Mouse (Mus musculus): ENCODE results near the gene Lemd1. TPM values are rescaled to one million over a fixed set of nuclear protein-coding genes. Genes with fewer than 3 reads are reported as not detected.

The Lemd1 gene
- total RNA-seq, 2 experiments from 2014 or later = 8.8 to 10.1 TPM

DNA sequence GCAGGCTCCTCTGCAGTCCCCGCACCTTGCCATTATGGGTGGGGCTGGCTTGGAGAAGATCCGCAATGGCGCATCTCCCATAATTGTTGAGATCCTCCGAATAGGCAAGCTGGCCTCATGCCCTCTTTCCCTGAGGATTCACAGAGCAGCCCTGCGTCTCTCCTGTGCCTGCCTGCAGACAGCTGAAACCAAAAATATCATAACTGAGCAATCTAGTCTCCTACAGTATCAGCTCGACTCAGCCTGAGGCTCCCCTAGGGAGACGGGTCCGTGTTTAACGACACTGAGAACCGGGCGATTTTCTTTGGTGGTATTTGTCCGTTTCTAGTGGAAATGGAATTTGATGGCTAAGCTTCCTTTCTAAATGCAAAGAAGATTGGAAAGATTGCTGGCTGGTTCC, 8.7 kb downstream of the Lemd1 start:
- no peak for DNase-seq

DNA sequence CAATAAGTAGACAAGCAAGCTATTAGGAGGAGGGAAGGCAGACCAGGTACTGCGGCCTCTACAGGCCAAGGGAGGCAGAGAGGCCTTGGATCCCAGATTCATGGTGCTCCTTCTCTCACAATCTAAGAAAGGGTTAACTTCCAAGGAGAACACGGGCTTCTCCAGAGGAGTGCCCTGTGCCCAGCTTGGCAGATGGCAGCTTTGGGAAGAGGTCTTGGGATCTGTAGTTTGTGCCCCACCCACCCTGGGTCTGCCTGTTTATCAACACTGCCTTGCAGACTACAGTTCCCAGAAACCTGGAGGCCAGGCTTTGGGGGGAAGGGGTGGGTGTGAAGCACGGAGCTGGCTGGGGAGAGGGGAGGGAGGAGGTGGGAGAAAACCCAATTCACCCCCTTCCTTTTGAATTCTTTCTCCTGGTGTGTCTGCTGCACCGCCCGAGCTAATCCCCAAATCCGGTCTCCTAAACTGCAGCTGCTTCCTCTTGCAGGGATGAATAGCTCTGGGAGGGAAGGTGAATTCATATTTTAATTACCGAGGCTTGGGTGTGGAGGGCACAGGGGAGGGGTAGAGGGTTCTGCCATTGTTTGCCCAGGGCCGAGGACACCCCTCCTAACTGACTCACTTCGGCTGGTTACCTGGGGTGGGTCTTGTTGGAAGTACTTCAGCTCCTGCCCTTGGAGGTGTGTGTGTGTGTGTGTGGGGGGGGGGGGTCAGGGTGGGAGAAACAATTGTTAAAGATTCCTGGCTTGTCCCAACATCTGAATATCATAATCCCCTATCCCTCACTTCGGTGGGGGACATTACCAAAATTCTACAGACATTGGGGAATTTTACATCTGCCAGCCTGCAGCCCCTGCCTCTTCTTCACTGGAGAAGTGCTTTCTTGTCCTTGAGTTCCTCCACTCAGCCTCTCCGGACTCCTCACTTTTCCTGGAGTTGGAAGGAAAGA, 9.6 kb downstream of the Lemd1 start:
- intact Hi-C loops (cut with DNase I) = no loop called here
- peak; percentile 96 for DNase-seq

More for the DNA sequence above, 8.7 kb downstream of the Lemd1 start:
- intact Hi-C loops (cut with DNase I) = no loop called here

DNA sequence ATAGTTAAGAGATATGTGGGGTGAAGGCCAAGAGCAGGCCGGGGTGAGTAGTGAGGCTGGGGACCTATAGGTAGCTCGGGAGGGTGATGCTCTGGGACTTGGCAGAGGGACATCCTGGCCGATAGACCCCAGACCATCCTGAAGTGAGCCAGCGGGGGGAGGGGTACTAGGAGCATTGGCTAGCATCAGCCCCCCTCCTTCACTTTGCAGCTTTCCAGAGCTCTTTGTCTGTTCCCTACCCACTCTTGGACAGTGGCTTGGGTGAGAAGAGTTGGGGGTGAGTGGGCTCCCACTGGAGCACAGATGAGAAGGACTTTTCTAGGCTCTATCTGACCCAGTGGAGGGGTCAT, 10.3 kb downstream of the Lemd1 start:
- DNase-seq = peak; percentile 47
- intact Hi-C loops (cut with DNase I) = no loop called here

DNA sequence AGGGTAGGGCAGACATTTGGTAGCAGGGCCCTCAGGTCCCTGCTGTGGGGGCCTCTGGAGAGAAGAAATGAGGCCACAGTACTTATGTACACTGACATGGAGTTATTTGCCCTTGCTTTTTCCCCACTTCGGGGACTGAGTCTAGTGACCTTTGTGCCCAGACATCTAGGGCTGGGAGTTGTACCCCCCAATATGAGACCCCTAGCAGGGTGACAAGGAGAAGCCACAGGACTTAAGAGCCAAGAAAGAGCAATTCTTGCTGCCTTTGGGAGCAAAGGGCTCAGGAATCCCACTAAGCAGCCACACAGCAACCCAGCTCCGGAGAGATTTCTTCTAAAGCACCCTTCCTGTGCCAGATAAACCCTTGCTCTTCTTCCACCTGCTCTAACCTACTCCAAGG, 10.7 kb downstream of the Lemd1 start:
- DNase-seq = no peak
- intact Hi-C loops (cut with DNase I) = no loop called here

GRCm38 (mm10) chr1:132202771-132203170, 11.5 kb downstream of the Lemd1 start:
- intact Hi-C loops (cut with DNase I) = no loop called here
- DNase-seq = no peak

DNA sequence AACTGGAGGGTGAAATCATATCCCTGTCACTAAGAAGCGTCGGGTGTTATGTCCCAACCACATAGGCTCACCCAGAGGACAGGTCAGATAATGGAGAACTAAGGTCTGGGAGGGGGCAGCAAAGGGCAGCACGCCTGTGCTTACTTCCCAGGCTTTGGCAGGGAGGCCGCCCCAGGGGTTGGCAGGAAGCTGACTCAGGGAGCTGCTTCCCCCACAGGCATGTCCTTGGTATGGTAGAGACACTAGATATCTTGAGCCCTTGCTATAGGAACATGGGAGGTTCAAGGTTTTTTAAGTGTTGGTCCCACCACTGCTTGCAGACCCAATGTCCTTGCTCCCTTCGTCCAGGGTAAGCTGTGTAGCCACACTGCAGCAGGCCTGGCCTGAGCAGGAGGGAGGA, 14.7 kb downstream of the Lemd1 start:
- DNase-seq = no peak

GRCm38 (mm10) chr1:132206828-132207227, 15.6 kb downstream of the Lemd1 start:
- intact Hi-C loops (cut with DNase I) = no loop called here
- no peak for DNase-seq

More for the DNA sequence above, 14.7 kb downstream of the Lemd1 start:
- intact Hi-C loops (cut with DNase I) = no loop called here

DNA sequence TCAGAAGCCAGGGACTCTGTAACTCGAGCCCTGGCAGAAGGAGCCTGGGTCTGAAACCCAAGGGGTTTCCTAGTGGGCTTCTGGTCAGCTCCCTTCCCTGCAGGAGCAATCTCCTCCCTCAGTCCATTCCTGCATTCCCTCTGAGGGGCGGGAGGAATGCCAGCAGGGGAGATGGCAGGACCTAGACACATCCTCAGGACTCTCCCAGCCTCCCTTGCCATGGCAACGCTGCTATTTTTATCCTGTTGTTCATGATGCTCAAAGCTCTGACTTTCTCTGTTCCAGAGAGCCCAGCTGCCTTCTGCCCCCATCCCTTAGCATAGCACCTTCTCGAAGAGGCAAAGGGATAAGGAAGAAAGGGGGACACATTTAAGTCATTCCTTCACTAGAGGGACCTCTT, 16.9 kb downstream of the Lemd1 start:
- DNase-seq = peak; percentile 57
- intact Hi-C loops (cut with DNase I) = no loop called here

DNA sequence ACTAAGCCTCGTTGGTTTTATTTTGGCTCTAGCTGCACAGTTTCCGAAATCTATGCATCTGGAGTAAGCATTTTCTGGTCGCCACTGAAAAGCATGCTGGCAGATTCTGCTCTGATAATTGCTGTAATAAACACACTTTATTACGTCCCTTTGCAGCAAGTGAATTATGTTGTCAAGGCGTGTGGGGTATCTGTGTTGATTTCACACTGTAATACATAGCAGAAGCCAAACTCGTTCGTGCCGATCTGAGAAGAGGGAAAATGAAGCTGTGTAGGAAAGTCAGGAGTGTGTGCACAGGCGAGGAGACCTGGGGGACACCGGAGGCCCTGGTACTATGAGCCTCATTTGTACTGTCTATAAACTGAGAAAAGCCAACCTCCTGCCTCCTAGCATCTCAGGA, 18.2 kb downstream of the Lemd1 start:
- no peak for DNase-seq
- intact Hi-C loops (cut with DNase I) = no loop called here

DNA sequence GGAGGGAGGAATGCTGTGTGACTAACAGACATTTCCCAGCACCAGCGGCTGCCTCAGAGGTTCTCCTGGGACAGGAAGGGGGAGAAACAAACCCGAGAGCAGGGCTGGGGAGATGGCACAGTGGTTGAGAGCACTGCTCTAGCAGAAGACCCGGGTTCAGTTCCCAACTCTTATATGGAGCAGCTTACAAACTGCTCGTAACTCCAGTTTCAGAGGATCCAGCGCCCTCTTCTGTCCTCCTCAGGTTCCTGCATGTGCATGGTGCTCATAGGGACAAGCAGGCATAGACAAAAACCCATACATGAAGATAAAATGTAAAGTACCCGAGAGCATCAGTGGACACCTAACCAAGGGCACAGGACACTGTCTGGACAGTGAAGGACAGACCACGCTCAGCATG, 19.7 kb downstream of the Lemd1 start:
- intact Hi-C loops (cut with DNase I) = no loop called here
- no peak for DNase-seq

DNA sequence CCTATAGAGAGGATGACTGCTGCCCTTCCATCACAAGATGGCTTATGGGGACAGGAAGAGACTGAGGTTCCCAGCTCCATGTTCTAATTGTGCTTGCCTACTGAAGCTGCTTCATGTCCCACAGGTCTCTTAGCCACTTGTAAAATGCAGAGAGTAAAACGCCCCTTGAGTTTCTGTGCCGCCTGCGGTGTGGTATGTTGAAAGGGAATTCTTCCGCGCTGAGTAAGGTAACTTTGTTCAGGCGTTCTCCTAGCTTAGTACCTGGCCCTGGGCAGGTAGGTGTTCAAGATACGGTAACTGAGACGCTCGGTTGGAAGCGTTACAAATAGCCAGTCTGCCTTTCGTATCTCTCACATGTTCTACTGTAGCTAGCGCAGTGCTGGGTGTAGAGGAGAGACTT, 20.4 kb downstream of the Lemd1 start:
- intact Hi-C loops (cut with DNase I) = no loop called here
- DNase-seq = no peak

GRCm38 (mm10) chr1:132212218-132212617, 21.0 kb downstream of the Lemd1 start:
- peak; percentile 44 for DNase-seq
- intact Hi-C loops (cut with DNase I) = no loop called here

DNA sequence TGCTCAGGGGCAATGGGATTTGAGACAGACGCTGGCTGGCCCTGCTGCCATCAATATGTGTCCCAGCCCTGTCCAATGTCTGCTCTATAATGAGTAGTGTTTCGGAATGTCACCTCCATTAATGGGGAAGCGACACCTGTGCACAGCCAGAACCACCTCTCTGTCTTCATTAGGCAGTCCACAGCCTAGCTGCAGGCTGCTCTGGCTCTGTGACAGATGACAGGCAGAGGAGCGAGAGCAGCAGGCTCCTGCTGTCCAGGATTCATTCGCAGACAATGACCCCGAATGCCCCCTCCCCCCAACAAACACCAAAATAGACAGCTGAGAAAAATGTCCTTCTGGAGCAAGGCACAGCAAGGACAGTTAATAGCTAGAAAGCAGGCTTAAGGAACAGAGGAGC, 21.8 kb downstream of the Lemd1 start:
- DNase-seq = peak; percentile 55
- intact Hi-C loops (cut with DNase I) = no loop called here

DNA sequence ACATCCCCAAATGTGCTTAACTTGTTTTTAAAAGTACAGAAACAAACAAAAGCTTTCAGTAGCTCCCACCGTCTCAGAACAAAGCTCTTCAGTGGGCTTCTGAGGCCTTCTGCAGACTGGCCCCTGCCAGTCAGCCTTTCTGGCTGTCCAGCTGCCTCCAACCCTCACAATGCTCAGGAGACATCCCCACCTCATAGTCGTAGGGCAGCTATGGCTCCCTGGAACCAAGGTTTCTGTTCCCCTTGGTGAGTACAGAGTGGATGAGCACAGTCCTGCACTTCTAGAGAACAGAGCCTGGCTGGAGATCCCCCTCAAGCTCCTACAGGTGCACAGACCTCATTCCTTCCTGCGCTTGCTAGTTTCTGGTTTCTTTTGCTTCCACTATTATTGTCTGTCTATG, 25.0 kb downstream of the Lemd1 start:
- intact Hi-C loops (cut with DNase I) = no loop called here
- DNase-seq = no peak

DNA sequence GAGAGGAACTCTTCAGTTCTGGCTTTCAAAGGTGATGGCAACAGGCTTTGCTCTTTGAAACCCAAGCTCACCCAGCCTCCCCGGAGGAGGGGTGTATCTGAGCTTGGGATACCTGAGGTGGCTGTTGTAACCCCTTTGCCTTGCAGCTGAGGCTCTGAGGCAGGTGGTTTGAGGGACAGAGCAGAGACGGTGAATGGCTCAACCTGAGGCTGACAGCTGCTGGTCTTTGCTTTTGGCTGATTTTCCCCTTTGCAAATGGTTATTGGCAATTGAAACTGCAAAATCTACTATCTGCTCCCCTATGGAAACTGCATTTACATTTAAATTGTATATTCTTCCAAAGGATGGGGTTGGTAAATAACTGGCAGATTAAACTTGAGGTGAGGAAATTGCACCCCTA, 30.4 kb downstream of the Lemd1 start:
- DNase-seq = no peak
- intact Hi-C loops (cut with DNase I) = no loop called here

DNA sequence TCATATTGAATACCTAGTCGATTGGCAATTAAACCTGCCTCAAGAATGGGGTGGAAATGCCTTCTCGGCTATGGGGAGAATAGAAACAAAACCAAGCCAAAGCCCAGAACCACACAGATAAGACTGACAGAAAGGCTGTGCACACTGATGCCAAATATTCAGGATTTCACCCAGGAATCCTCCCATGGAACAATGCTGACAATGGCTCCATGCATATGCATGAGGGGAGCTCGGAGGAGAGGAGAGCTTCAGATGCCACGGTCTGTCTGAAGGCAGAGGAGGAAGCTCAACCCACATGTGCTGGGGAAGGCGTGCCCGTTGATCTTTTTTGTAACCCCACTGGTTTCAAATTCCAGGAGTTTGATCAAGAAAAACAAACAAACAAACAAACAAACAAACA, 30.9 kb downstream of the Lemd1 start:
- intact Hi-C loops (cut with DNase I) = no loop called here
- DNase-seq = no peak

GRCm38 (mm10) chr1:132226297-132227080, 35.3 kb downstream of the Lemd1 start:
- DNase-seq = no peak
- intact Hi-C loops (cut with DNase I) = no loop called here

GRCm38 (mm10) chr1:132229667-132230066, 38.4 kb downstream of the Lemd1 start, which contains the start of gene Gm10188:
Gene Gm10188, minus strand, starts transcription at chr1:132229767.
- intact Hi-C loops (cut with DNase I) = no loop called here

DNA sequence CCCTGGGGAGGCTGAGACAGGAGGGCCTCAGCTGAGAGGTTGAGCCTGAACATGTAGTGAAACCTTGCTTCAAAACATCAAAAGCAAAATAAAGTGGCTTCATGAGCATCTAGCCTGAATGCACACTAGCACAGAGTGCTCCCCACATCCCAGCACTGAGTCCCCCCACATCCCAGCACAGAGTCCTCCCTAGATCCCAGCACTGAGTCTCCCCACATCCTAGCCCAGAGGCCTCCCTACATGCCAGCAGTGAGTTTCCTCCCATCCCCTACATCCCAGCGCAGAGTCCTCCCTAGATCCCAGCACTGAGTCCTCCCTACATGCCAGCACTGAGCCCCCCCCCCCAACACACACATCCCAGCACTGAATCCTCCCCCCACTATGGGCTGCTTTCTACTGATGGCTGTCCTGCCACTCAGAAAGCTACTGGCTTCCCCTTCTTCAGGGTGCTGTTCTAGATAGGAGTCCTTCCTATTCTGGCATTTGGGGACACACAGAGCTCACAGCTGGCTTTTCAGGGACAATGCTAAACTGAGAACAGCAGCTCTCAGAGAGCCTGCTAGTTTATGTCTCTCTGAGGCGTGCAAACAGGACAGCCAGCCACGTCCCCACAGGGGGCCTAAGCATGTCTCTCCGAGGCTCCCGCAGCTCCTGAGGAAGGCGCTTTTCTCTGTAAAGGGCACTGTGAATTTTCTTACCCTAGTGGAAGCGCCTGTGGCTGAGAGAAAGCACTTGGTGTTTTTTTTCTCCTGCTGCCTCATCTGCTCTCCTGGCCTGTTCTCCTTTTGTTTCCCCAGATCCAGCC, 40.4 kb downstream of the Lemd1 start:
- no peak for DNase-seq
- intact Hi-C loops (cut with DNase I) = no loop called here

More at GRCm38 (mm10) chr1:132229667-132230066, 38.4 kb downstream of the Lemd1 start, which contains the start of gene Gm10188:
- no peak for DNase-seq

- peak; percentile 50 for DNase-seq
- intact Hi-C loops (cut with DNase I) = no loop called here
Observed at GRCm38 (mm10) chr1:132233566-132233965, 42.3 kb downstream of the Lemd1 start.

- intact Hi-C loops (cut with DNase I) = no loop called here
- DNase-seq = no peak
Observed at GRCm38 (mm10) chr1:132234757-132235273, 43.6 kb downstream of the Lemd1 start.
